Mouse (Mus musculus) hindbrain, postnatal 0 days (tissue): ENCODE data around the gene Misp. TPM values are rescaled to one million over a fixed set of nuclear protein-coding genes. Genes with fewer than 3 reads are reported as not detected.

Source experiments
- ATAC-seq: fragments of 200-750 bp; cut with Nextera tagmentation; 2 replicates; pipeline ENCODE4 v1.8.0; 2017; ENCODE audit warnings: mild to moderate bottlenecking, moderate TSS enrichment, moderate library complexity
- DNase-seq: peaks from one replicate; pipeline ENCODE4 v3.0.0-alpha.2; 2015; ENCODE audit warnings: low spot score
- H3K27ac ChIP-seq: fragments of 300-500 bp; sonication (generic); 2 replicates; pipeline ENCODE4 v1.5.1; 2014; ENCODE audit warnings: mild to moderate bottlenecking
- H3K27me3 ChIP-seq: fragments of 300-500 bp; sonication (generic); 2 replicates; pipeline ENCODE4 v1.6.1; 2014; ENCODE audit warnings: low read length, mixed read lengths; ENCODE audit not compliant: insufficient read depth
- H3K36me3 ChIP-seq: fragments of 300-500 bp; sonication (generic); 2 replicates; pipeline ENCODE4 v1.6.1; 2014; ENCODE audit warnings: low read length, mixed read lengths; ENCODE audit not compliant: insufficient read depth
- H3K4me1 ChIP-seq: fragments of 300-500 bp; sonication (generic); 2 replicates; pipeline ENCODE4 v1.6.1; 2014; ENCODE audit warnings: antibody characterized with exemption, low read length, mixed read lengths; ENCODE audit not compliant: insufficient read depth
- H3K4me2 ChIP-seq: fragments of 300-500 bp; sonication (generic); 2 replicates; pipeline ENCODE4 v1.6.1; 2014; ENCODE audit warnings: low read depth, mild to moderate bottlenecking, low read length, moderate library complexity, mixed read lengths
- H3K4me3 ChIP-seq: fragments of 300-500 bp; sonication (generic); 2 replicates; pipeline ENCODE4 v1.5.1; 2014; ENCODE audit warnings: low read length
- H3K9ac ChIP-seq: fragments of 300-500 bp; sonication (generic); replicated peaks from 2 replicates; pipeline ENCODE4 v1.6.1; 2014; ENCODE audit warnings: mild to moderate bottlenecking, low read length, moderate library complexity, mixed read lengths
- H3K9me3 ChIP-seq: fragments of 300-500 bp; sonication (generic); 2 replicates; pipeline ENCODE4 v1.6.1; 2016; ENCODE audit warnings: low read length, mixed read lengths
- CTCF ChIP-seq: IDR thresholded peaks from 2 replicates; pipeline ENCODE4 v1.5.1; 2016; ENCODE audit warnings: antibody characterized with exemption, control low read depth, low read depth
- WGBS: fragments of 180-500 bp; shearing (Covaris S2); extraction: QIAGEN DNeasy Blood & Tissue Kit; methylation state at CpG from one replicate; pipeline ENCODE4 v1.1.7; 2014; 5-methylcytosine and 5-hydroxymethylcytosine counted together
- polyA plus RNA-seq: library from polyadenylated mRNA; unstranded; fragments of >200 nt; fragmentation: Nextera tagmentation; extraction: Ambion mirVana; gene quantifications from 2 replicates; pipeline ENCODE4 v1.2.1, GENCODE M21; 2015
- total RNA-seq: library from RNA; depleted of rRNA; stranded (reverse); fragments of >200 nt; gene quantifications from 2 replicates; pipeline ENCODE4 v1.2.3, GENCODE M21; 2014; rRNA removed

Gene Misp
- total RNA-seq (0.05 and 0.22 TPM in 2 replicates), polyA plus RNA-seq (0.33 TPM in 1 of 2 replicates, not detected in the other)

DNA sequence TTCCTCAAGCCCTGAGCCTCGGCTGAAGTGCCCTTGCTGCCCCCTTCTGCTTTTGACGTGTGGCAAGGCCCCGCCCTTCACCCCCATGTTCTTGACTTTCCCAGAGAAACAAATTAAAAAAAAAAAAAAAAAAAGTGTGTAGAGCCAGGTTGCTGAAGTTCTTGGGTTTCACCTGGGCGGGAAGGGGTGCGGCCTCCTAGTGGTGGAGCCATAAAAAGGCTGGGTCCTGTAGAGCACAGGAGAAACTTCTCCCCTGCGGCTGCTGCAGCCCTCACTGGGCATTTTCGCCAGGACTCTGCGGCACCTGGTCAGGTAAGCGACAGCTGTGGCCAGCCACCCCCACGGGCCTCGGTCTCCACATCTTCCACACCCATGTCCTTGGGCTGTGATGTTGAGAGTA is at the start of gene Misp:
Gene Misp, plus strand, starts transcription at position 208 of the 400 bp plus-strand sequence.
- Histone ChIP-seq H3K27me3 (no peaks in the 10 kb centered on the region), H3K4me3 (no peak within 1 kb of the TSS), H3K36me3 (peaks cover 21% of the 10 kb centered on the region; the same call in 1 of the 2 replicates), H3K27ac (no peak within 1 kb of the TSS), H3K4me2 (no peak within 1 kb of the TSS), H3K9me3 (no peaks in the 10 kb centered on the region), H3K4me1 (no peaks in the 10 kb centered on the region), H3K9ac (no peak within 1 kb of the TSS)
- TF ChIP-seq CTCF = peak; percentile 30
- DNase-seq (no peak), ATAC-seq (no peak)
- 73% methylated on average over 11 of the region's 11 CpGs for WGBS

DNA sequence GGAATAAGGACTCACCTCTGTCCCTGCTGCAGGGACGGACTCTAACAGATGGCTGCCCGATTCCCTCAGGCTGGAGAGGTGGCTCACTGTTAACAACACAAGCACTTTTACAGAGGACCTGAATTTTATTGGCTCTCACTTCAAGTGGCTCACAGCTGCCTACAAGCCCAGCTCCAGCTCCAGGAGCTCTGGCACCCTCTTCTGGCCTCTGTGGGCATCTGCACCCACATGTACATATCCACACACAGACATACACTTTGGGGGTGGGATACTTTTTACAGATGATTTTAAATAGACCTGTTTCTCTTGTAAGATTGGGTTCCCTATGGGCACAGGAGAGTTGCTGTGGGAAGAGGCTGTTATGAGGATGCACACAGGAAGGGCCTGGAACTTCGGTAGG is 48.5 kb upstream of the Misp start:
- Histone ChIP-seq H3K9me3 (no peaks in the 10 kb centered on the region), H3K4me2 (no peak overlapping the region), H3K36me3 (no peaks in the 10 kb centered on the region), H3K27me3 (peaks cover 10% of the 10 kb centered on the region; the same call in 1 of the 2 replicates), H3K9ac (no peak overlapping the region), H3K27ac (no peak overlapping the region), H3K4me3 (no peak overlapping the region), H3K4me1 (peaks cover 11% of the 10 kb centered on the region; the same call in 1 of the 2 replicates)
- 94% methylated on average over 3 of the region's 3 CpGs for WGBS
- DNase-seq (no peak), ATAC-seq (no peak)
- no peak for TF ChIP-seq CTCF

DNA sequence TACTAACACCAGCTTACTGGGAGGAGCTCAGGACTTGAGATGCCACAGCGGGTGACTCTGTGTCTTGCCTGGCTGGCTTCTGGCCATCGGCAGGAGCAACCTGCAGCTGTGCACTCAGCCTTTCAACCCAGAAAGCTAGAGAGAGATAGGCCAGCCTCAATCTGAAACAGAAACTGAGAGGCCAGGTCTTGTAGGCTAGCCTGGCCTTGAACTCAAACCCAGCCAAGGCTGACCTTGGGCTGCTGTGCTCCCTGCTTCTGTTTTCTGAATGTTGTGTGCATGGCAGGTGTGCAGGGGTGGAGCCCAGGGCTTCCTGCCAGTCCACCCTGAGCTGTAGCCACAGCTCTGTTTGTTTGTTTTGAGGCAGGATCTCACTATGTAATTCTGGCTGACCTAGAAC is 47.6 kb upstream of the Misp start:
- peaks cover 14% of the 10 kb centered on the region; the same call in 1 of the 2 replicates for H3K27me3 ChIP-seq
- H3K9me3 ChIP-seq = no peaks in the 10 kb centered on the region
- no peaks in the 10 kb centered on the region for H3K36me3 ChIP-seq
- ATAC-seq (no peak), DNase-seq (no peak)
- H3K4me1 ChIP-seq = peaks cover 6% of the 10 kb centered on the region; the same call in 1 of the 2 replicates
- 74% methylated on average over 2 of the region's 2 CpGs for WGBS
- no peak overlapping the region for H3K27ac ChIP-seq
- TF ChIP-seq CTCF = no peak
- no peak overlapping the region for H3K4me3 ChIP-seq
- no peak overlapping the region for H3K4me2 ChIP-seq
- no peak overlapping the region for H3K9ac ChIP-seq

DNA sequence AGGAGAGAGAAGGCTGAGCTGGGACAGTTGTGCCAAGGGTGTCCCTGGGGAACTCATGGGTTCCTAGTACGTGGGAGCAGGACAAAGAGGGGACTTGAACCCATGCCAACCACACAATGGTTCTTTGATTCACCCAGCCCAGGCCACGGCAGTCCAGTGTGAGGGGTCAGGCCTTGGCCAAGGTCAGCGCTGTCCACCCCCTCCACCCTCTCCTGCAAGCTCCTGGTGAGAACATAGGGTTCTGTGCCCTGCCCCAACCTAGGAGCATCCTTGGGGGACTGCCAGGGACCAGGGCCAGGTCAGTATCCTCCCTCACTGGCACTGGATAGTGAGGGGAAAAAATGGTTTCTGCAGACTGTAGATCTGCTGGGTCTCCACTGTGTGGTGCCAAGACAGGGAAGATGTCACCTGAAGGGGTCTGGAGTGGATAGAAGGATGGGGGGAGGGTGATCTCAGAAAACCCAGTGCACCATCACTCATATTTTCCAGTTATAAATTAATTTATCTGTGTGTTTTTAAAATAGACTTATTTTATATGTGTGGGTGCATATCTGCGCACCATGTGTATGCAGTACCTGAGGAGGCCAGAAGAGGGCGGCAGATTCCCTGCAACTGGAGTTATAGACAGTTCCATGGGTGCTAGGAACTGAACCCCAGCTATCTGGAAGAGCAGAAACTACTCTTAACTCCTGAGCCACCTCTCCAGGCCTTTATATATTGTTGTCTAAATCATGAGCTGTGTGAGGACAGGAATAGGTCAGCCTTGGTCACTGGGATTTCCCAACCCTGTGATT is 46.1 kb upstream of the Misp start:
- ATAC-seq = no peak
- Histone ChIP-seq H3K27me3 (peaks cover 14% of the 10 kb centered on the region; the same call in 1 of the 2 replicates), H3K4me3 (no peak overlapping the region), H3K9ac (no peak overlapping the region), H3K27ac (no peak overlapping the region), H3K4me2 (no peak overlapping the region), H3K4me1 (peaks cover 5% of the 10 kb centered on the region; the same call in 1 of the 2 replicates), H3K9me3 (no peaks in the 10 kb centered on the region), H3K36me3 (no peaks in the 10 kb centered on the region)
- WGBS = 55% methylated on average over 5 of the region's 5 CpGs
- TF ChIP-seq CTCF = peak; percentile 50
- no peak for DNase-seq

DNA sequence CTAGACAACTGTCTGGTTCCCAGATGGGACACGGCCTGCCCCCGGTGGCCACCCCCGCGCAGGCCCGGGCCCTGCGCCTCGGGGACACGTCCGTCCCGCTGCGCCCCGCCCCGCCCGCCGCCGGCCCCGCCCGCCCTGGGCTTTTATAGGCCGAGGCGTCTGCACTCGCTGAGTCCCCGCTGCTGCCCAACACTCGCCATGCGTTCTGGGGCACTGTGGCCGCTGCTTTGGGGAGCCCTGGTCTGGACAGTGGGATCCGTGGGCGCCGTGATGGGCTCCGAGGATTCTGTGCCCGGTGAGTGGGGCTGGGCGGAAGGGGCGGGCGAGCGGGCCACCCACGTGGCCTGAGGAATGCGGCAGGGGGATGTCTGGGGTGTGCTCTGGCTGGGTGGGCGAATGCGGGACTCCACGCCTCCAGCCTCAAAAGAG is 43.7 kb upstream of the Misp start, which contains the start of gene Fstl3:
Gene Fstl3, plus strand, starts transcription at position 170 of the 429 bp plus-strand sequence.
- TF ChIP-seq CTCF = no peak
- Histone ChIP-seq H3K4me3 (peak within 1 kb of the TSS; percentile 18), H3K4me1 (peaks cover 9% of the 10 kb centered on the region), H3K36me3 (no peaks in the 10 kb centered on the region), H3K9me3 (no peaks in the 10 kb centered on the region), H3K27ac (no peak within 1 kb of the TSS), H3K27me3 (peaks cover 14% of the 10 kb centered on the region; the same call in 1 of the 2 replicates), H3K9ac (no peak within 1 kb of the TSS), H3K4me2 (peak within 1 kb of the TSS; percentile 47)
- ATAC-seq (no peak), DNase-seq (no peak)
- WGBS = 4% methylated on average over 38 of the region's 39 CpGs

DNA sequence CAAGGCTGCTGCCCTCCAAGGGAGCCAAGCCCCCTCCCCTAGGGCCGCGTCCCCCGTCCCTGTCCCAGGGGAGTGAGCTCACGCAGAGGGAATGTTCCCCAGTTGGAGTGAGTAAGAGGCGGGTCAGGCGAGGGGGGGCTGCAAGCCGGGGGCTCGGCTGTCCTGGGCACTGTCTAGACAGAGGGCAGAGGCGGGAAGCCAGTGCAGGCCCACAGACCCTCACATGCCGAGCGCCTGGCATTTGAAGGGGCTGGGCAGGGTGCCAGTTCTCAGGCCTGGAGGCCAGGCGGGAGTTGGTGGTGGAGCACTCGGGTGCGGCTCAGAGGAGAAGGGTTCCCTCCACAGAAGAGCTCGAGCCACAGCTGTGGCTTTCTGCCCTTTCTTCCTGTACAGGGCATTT is 42.8 kb upstream of the Misp start:
- whole genome bisulfite sequencing = 8% methylated on average over 15 of the region's 15 CpGs
- Histone ChIP-seq H3K4me1 (peaks cover 9% of the 10 kb centered on the region), H3K36me3 (no peaks in the 10 kb centered on the region), H3K9ac (no peak overlapping the region), H3K4me3 (no peak overlapping the region), H3K9me3 (no peaks in the 10 kb centered on the region), H3K4me2 (no peak overlapping the region), H3K27ac (no peak overlapping the region), H3K27me3 (peaks cover 14% of the 10 kb centered on the region; the same call in 1 of the 2 replicates)
- ATAC-seq = no peak
- TF ChIP-seq CTCF = no peak
- DNase-seq = peak; percentile 73
